ENCODE assay signal across 12 mouse cellular contexts in genomic region chr10:85540311-85541093, GRCm38 (mm10).
A peak's percentile ranks its signal among the peaks of the same experiment; 100 is the strongest.
DNase-seq lines count a peak whose midpoint lies in the region; ATAC-seq lines count a peak whose summit lies in the region.
"Had no signal": no experiment of that assay in that cellular context is flagged by ENCODE, and none has a peak within 500 bp of the region (broad histone marks: within the 10 kb centered on the region; RNA-seq: fewer than 3 reads in every experiment).

No protein-coding gene starts in this region.

- H3K9me3 ChIP-seq in neural tube, embryonic 13.5 days, result no peaks in the 10 kb centered on the region
- H3K9me3 ChIP-seq in hindbrain, embryonic 16.5 days (ENCODE audit: control insufficient read depth, low read length), result no peaks in the 10 kb centered on the region
- H3K9me3 ChIP-seq in heart, embryonic 10.5 days, result no peaks in the 10 kb centered on the region

- H3K27me3 ChIP-seq in neural tube, embryonic 13.5 days, result peaks cover 13% of the 10 kb centered on the region; the same call in 1 of the 2 replicates
- H3K27me3 ChIP-seq in hindbrain, embryonic 16.5 days (replicated peaks; ENCODE audit: control insufficient read depth, insufficient read depth, low read length), result no peaks in the 10 kb centered on the region
- no peaks in the 10 kb centered on the region for H3K27me3 ChIP-seq in heart, embryonic 10.5 days (ENCODE audit: insufficient read depth, poor library complexity, severe bottlenecking)

- H3K4me2 ChIP-seq in neural tube, embryonic 13.5 days, result no peak overlapping the region
- no peak overlapping the region for H3K4me2 ChIP-seq in hindbrain, embryonic 16.5 days (ENCODE audit: low read length)

- DNase-seq in cerebellum, postnatal 10 days, result peak; percentile 81 to 89
- DNase-seq in cerebellum, adult 8-10 months, result no peak
- DNase-seq in neural tube, embryonic 10.5 days (ENCODE audit: extremely low spot score, low spot score), result no peak
- DNase-seq in right cerebral cortex, postnatal 4 days, result peak; percentile 36
- no peak for DNase-seq in yolk sac, embryonic 10.5 days (ENCODE audit: low spot score)
- no peak for DNase-seq in heart, embryonic 10.5 days (ENCODE audit: low spot score)
- DNase-seq: heart, postnatal 36 days; kidney, adult 2 months had no signal

- no peak overlapping the region for H3K4me3 ChIP-seq in neural tube, embryonic 13.5 days
- H3K4me3 ChIP-seq in hindbrain, embryonic 16.5 days (ENCODE audit: low read length), result no peak overlapping the region
- H3K4me3 ChIP-seq in heart, embryonic 10.5 days, result no peak overlapping the region

- no peak overlapping the region for H3K9ac ChIP-seq in neural tube, embryonic 13.5 days
- no peak overlapping the region for H3K9ac ChIP-seq in hindbrain, embryonic 16.5 days (ENCODE audit: low read depth, low read length)

- peaks cover 18% of the 10 kb centered on the region for H3K4me1 ChIP-seq in neural tube, embryonic 13.5 days (replicated peaks)
- peaks cover 12% of the 10 kb centered on the region for H3K4me1 ChIP-seq in hindbrain, embryonic 16.5 days (ENCODE audit: control insufficient read depth, insufficient read depth, low read depth, low read length)
- 0 out of 2 replicates have a peak, but pooled peaks cover 6% of the 10 kb centered on the region for H3K4me1 ChIP-seq in heart, embryonic 10.5 days

- H3K27ac ChIP-seq in neural tube, embryonic 13.5 days (replicated peaks), result peak overlapping the region; percentile 54
- 0 out of 2 replicates have a peak overlapping the region, but pooled peaks have one; percentile 14 for H3K27ac ChIP-seq in hindbrain, embryonic 16.5 days (ENCODE audit: low read depth, low read length)
- no peak overlapping the region for H3K27ac ChIP-seq in heart, embryonic 10.5 days
- H3K27ac ChIP-seq: stomach, postnatal 0 days had no signal

- no peaks in the 10 kb centered on the region for H3K36me3 ChIP-seq in neural tube, embryonic 13.5 days
- H3K36me3 ChIP-seq in hindbrain, embryonic 16.5 days (ENCODE audit: control insufficient read depth, insufficient read depth, low read length), result no peaks in the 10 kb centered on the region
- H3K36me3 ChIP-seq in heart, embryonic 10.5 days, result no peaks in the 10 kb centered on the region
- H3K36me3 ChIP-seq: G1E had no signal

- ATAC-seq in neural tube, embryonic 13.5 days (ENCODE audit: low read depth), result no peak
- ATAC-seq in hindbrain, embryonic 16.5 days, result peak; percentile 57

- WGBS in neural tube, embryonic 13.5 days, result 88% methylated on average over 13 of the region's 13 CpGs
- 75% methylated on average over 13 of the region's 13 CpGs for WGBS in hindbrain, embryonic 16.5 days
- WGBS in heart, embryonic 10.5 days, result 83% methylated on average over 13 of the region's 13 CpGs

Comparison
In these comparisons a context has a peak if more than half of its experiments do, and no peak if none do; other contexts are left out.
1. DNase-seq: peak in cerebellum, postnatal 10 days (2 of 2) and right cerebral cortex, postnatal 4 days (single experiment); none in cerebellum, adult 8-10 months (single experiment), neural tube, embryonic 10.5 days (single experiment), yolk sac, embryonic 10.5 days (single experiment) and heart, embryonic 10.5 days (single experiment).